Mouse (Mus musculus): ENCODE results near the gene Uhmk1. TPM values are rescaled to one million over a fixed set of nuclear protein-coding genes. Genes with fewer than 3 reads are reported as not detected.

The Uhmk1 gene
- polyA plus RNA-seq, 1 experiment from 2014 or later = 7.0 TPM

Other genes with a start within 250 kb of the Uhmk1 start
- 9.9 and 11.0 TPM in 2 replicates for gene Hsd17b7, start 246.2 kb downstream of the Uhmk1 start, polyA plus RNA-seq (2015; fragmentation: Nextera tagmentation; extraction: Ambion mirVana)
- 2.5 and 4.1 TPM in 2 replicates for gene Ddr2, start 104.6 kb downstream of the Uhmk1 start, polyA plus RNA-seq (2015; fragmentation: Nextera tagmentation; extraction: Ambion mirVana)
- gene Uap1, start 40.4 kb downstream of the Uhmk1 start, polyA plus RNA-seq (2015; fragmentation: Nextera tagmentation; extraction: Ambion mirVana) = 48.9 and 51.0 TPM in 2 replicates
- not detected in 2 replicates for gene Sh2d1b2, start 17.4 kb upstream of the Uhmk1 start, polyA plus RNA-seq (2015; fragmentation: Nextera tagmentation; extraction: Ambion mirVana)
- gene Sh2d1b1, start 61.9 kb upstream of the Uhmk1 start, polyA plus RNA-seq (2015; fragmentation: Nextera tagmentation; extraction: Ambion mirVana) = 0.64 and 1.1 TPM in 2 replicates
- gene Gm7694, start 90.9 kb upstream of the Uhmk1 start, polyA plus RNA-seq (2015; fragmentation: Nextera tagmentation; extraction: Ambion mirVana) = 0.26 and 0.36 TPM in 2 replicates
- not detected in 2 replicates for gene Spata46, start 93.4 kb upstream of the Uhmk1 start, polyA plus RNA-seq (2015; fragmentation: Nextera tagmentation; extraction: Ambion mirVana)